Mouse (Mus musculus) heart, adult 8-10 months (tissue): ENCODE data around the gene Lrrc7. TPM values are rescaled to one million over a fixed set of nuclear protein-coding genes. Genes with fewer than 3 reads are reported as not detected.

Experiments
- DNase-seq: peaks from one replicate; pipeline ENCODE4 v3.0.0; 2022; ENCODE audit warnings: low spot score
- total RNA-seq, 4 experiments: library from RNA; stranded (reverse); gene quantifications; 2 replicates each; pipeline ENCODE4 v1.2.4; 2022

The Lrrc7 gene
- total RNA-seq, 4 experiments from 2014 or later: 0.06 TPM; not detected in 3

DNA sequence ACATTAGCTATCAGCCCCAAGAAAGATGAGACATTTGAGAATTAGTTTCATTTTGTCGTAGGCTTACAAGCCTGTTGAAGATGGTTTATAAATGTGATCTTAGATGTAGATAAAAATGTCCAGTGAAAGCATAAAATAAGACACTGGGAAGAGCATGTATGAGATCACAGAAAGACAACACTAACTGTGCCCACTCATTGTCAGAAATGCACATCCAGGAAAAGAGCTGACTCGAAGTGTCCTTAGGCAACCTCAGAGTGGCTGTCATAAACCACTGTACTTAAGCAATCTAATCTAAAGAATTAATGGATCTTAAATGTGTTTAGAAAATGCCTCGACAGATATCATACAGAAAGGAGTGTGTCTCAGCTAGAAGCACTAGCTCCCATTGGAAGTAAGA is 196.2 kb downstream of the Lrrc7 start:
- no peak for DNase-seq

DNA sequence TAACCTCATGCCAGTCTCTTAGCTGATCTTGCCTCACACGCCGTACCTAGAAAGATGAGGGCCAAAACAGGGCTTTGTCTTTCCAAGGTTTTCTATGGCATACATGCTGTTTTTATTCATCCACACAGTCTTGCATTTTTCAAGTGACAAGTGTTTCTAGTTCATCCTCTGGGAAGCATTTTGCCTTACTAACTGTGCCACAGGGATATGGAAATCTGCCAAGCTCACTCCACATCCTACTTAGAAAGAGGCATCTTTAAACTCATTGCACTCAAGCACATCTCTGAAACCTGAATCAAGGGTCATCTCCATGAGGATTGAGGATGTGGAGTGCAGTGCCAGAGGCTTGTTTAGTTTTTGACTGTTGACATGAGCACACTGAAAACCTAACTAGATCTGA is 199.9 kb downstream of the Lrrc7 start:
- DNase-seq: no peak

DNA sequence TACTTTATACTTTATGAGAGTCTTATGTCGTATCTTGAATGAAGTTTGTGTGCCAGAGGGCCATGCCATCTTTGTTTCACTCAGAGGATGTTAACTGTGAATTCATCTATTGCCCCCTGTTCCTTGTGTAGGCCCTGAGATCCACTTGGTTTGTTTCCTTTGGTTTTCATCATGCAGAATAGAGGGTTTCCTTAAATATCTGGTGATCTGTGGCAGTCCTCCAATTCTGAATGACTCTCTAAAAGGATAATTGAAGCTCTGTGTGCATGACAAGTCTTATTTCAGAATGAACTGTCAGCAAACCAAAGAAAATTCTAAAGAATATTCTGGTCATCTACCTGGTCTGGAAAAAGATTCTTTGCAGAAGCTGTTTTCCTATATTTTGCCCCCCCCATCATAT is 205.3 kb downstream of the Lrrc7 start:
- DNase-seq: no peak

- DNase-seq: no peak
Observed at GRCm38 (mm10) chr3:158356194-158356593, 205.8 kb downstream of the Lrrc7 start.

DNA sequence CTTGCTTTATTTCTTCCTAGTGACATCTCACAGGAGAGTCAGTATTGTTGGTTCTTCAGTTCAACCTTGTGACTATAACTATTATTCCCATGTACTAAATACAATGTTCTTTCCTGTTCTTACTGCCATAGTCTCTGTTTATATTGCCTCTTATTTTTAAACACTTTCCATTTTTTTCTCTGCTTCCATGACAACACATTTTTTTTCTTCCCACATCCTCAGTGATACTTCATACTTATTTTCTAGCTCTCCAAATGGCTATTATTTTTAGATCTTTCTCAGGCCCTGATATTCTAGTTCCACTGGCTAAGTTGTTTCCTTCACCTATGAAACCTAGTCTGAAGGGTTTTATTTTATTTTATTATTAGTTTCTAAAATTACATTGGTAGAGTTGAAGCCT is 221.2 kb downstream of the Lrrc7 start:
- no peak for DNase-seq

GRCm38 (mm10) chr3:158330085-158330484 is 231.9 kb downstream of the Lrrc7 start:
- no peak for DNase-seq

GRCm38 (mm10) chr3:158310391-158310790 is 251.6 kb downstream of the Lrrc7 start:
- DNase-seq: no peak

GRCm38 (mm10) chr3:158307415-158307814 is 254.6 kb downstream of the Lrrc7 start:
- DNase-seq: no peak

- DNase-seq: no peak
Observed at GRCm38 (mm10) chr3:158298732-158299131, 263.3 kb downstream of the Lrrc7 start.

DNA sequence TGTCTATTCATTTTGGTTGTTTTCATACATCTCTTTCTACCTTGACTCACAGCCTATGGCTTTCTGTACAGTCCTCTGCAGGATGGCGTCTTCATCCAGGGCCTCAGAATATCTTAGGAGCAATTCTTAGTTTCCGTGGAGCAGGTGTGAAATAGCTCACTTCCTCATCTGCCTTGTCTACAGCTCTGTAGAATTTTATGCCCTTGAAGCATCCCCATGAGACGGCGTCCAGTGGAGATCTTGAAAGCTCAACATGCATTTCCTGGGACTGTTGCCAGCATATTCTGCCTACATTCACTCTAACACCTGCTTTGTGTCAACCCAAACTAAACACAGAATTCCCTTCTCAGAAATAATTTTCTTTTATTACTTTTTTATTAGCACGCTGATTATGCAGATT is 267.0 kb downstream of the Lrrc7 start:
- no peak for DNase-seq

GRCm38 (mm10) chr3:158284431-158284830 is 277.6 kb downstream of the Lrrc7 start:
- DNase-seq: no peak

- no peak for DNase-seq
Observed at GRCm38 (mm10) chr3:158278631-158279030, 283.4 kb downstream of the Lrrc7 start.

- no peak for DNase-seq
Observed at GRCm38 (mm10) chr3:158272700-158273099, 289.3 kb downstream of the Lrrc7 start.

- no peak for DNase-seq
Observed at GRCm38 (mm10) chr3:158270887-158271286, 291.1 kb downstream of the Lrrc7 start.

DNA sequence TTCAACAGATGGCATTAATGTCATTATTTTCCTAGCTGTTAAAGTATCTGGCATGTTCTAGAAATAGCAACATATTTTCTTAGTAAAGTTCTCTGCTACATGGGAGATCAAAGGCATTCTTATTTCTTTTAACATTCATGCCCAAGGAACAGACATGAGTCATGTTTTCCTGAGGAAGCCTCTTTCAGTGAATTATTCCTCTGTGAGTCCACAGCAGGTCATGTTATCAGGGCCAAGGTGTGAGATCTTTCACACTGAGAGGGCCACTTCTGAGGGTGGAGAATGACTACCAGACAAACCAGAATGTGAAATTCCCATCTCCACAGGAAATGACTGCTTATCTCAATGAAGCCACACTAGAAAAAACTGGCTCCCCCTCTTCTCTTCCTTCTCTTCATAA is 309.4 kb downstream of the Lrrc7 start:
- no peak for DNase-seq

- DNase-seq: no peak
Observed at GRCm38 (mm10) chr3:158247672-158248071, 314.3 kb downstream of the Lrrc7 start.

DNA sequence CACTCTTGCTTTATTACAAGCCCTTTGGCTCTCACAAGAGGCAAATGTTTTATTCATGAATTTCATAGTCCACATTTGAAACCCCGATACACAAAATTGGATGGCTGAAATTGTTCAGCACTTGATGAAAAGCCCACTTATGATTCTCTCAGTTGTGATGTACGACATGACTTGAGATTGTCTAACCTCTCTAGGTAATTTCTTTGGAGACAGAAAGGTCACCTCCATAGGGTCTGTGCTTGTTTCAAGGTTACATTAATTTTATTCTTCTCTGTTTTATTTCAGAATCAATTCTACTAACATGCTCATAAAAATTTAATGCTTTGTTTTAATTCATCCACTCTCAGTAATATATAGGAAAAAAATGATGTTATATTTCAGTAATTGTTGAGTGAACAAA is 351.4 kb downstream of the Lrrc7 start:
- DNase-seq: no peak

- no peak for DNase-seq
Observed at GRCm38 (mm10) chr3:158210026-158210425, 352.0 kb downstream of the Lrrc7 start.

DNA sequence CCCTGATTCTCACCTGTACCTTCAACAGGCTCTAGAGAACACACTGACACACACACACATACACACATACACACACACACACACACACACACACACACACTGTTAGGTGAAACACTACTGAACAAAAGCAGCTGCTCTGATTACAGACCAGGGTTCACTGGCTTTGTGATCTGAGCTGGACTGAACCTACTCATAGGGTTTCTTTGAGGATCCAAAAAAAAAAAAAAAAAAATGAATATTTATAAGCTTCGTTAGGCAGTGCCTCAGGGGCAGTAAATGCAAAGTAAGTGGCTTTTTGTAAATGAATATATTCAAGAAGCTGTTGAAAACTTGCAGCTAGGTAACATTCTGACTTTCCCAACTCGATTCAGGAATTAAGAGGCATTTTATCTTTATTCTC is 354.2 kb downstream of the Lrrc7 start:
- DNase-seq: no peak

GRCm38 (mm10) chr3:158202776-158203175 is 359.2 kb downstream of the Lrrc7 start:
- no peak for DNase-seq

- no peak for DNase-seq
Observed at GRCm38 (mm10) chr3:158195426-158195825, 366.6 kb downstream of the Lrrc7 start.

GRCm38 (mm10) chr3:158193229-158193628 is 368.8 kb downstream of the Lrrc7 start:
- DNase-seq: no peak

DNA sequence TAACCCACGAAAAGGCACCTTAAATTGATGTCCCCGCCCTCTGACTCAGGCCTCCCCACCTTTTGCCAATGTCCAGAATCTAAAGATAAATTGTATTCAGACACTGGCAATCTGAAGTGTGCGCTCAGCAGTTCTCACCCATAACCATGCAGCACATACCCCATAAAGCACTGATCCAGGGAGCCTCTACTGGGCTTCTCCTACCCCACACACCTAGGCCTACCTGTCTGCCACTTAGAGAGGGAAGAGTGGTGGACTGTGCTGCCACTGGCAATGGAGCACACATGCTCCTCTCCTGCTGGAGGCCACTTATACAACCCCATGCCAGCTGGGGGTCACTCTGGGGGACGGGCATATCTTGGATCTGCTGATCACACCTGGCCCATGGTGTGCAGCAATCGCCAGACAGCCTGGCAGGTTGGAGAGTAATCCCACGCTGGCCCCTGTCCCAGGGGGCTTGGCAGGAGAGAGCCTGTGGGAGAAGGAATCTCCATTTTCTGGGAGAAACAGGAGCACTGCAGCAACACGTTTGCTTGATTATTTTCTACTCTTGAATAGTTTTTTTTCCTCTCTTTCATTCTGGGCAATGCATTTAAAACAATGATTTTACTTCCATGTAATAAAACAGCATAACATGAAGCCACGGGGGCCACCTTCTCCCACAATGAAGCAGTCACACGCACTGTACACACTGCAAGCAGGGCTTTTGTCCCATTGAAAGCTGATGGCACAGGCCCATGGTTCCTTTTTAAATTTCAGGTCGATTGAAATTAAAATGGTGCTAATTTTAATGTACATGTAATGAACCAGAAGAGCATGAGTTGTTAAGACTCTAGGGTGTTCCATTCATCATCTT is 386.9 kb downstream of the Lrrc7 start:
- DNase-seq: no peak

GRCm38 (mm10) chr3:158169180-158169579 is 392.8 kb downstream of the Lrrc7 start:
- no peak for DNase-seq
